Mouse (Mus musculus) forebrain, embryonic 14.5 days (tissue): ENCODE measurements around the gene Acsbg2. TPM values are rescaled to one million over a fixed set of nuclear protein-coding genes. Genes with fewer than 3 reads are reported as not detected.

Experiments
- ATAC-seq: fragments of 200-750 bp; cut with Nextera tagmentation; 2 replicates; pipeline ENCODE4 v1.8.0; 2017; ENCODE audit warnings: mild to moderate bottlenecking, moderate library complexity
- DNase-seq: peaks from one replicate; pipeline ENCODE4 v3.0.0-alpha.2; 2015; ENCODE audit warnings: low spot score
- H3K27ac ChIP-seq: fragments of 300-500 bp; sonication (generic); 2 replicates; pipeline ENCODE4 v1.5.1; 2014; ENCODE audit warnings: low read depth, mild to moderate bottlenecking, control low read depth, low read length, moderate library complexity
- H3K27me3 ChIP-seq: fragments of 300-500 bp; sonication (generic); replicated peaks from 2 replicates; pipeline ENCODE4 v1.6.1; 2014; ENCODE audit warnings: low read length, control low read depth, mixed read lengths; ENCODE audit not compliant: control insufficient read depth, insufficient read depth
- H3K36me3 ChIP-seq: fragments of 300-500 bp; sonication (generic); 2 replicates; pipeline ENCODE4 v1.6.1; 2014; ENCODE audit warnings: low read length, control low read depth; ENCODE audit not compliant: control insufficient read depth, insufficient read depth
- H3K4me1 ChIP-seq: fragments of 300-500 bp; sonication (generic); 2 replicates; pipeline ENCODE4 v1.6.1; 2014; ENCODE audit warnings: antibody characterized with exemption, low read length, control low read depth; ENCODE audit not compliant: control insufficient read depth, insufficient read depth
- H3K4me2 ChIP-seq: fragments of 300-500 bp; sonication (generic); 2 replicates; pipeline ENCODE4 v1.6.1; 2014; ENCODE audit warnings: mild to moderate bottlenecking, control low read depth, low read length
- H3K4me3 ChIP-seq: fragments of 300-500 bp; sonication (generic); 2 replicates; pipeline ENCODE4 v1.5.1; 2014; ENCODE audit warnings: low read depth, low read length, control low read depth
- H3K9ac ChIP-seq: fragments of 300-500 bp; sonication (generic); 2 replicates; pipeline ENCODE4 v1.6.1; 2014; ENCODE audit warnings: mild to moderate bottlenecking, low read length, control low read depth, moderate library complexity
- H3K9me3 ChIP-seq: fragments of 300-500 bp; sonication (generic); replicated peaks from 2 replicates; pipeline ENCODE4 v1.6.1; 2016; ENCODE audit warnings: low read length, control low read depth, mixed read lengths; ENCODE audit not compliant: control insufficient read depth
- WGBS: fragments of 180-500 bp; shearing (Covaris S2); extraction: QIAGEN DNeasy Blood & Tissue Kit; methylation state at CpG from one replicate; pipeline ENCODE4 v1.1.7; 2014; 5-methylcytosine and 5-hydroxymethylcytosine counted together
- polyA plus RNA-seq: library from polyadenylated mRNA; unstranded; fragments of >200 nt; fragmentation: Nextera tagmentation; extraction: Ambion mirVana; gene quantifications from 2 replicates; pipeline ENCODE4 v1.2.1, GENCODE M21; 2014

The Acsbg2 gene
- polyA plus RNA-seq, 1 experiment from 2014 or later: not detected

DNA sequence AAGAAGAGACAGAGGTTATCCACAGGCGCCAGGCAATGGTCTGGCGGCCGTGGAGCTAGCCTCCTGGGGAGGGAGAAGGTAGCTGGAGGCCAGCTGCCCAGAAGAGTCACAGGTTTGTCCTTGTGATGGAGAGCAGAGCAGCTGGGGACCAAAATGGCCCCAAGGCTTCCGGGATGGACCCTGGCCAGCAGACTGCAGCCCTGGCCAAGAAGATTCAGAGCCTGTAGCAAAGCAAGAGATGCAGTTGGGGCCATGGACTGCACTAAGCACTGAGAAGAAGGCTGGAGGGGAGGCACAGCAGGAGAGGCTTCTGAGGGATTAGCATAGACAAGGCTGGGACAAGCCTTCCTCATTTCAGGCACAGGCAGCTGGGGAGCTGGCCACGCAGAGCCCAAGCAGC is 28.5 kb upstream of the Acsbg2 start:
- peaks cover 88% of the 10 kb centered on the region for H3K36me3 ChIP-seq
- H3K9me3 ChIP-seq: no peaks in the 10 kb centered on the region
- DNase-seq (no peak), ATAC-seq (no peak)
- no peak overlapping the region for H3K27ac ChIP-seq
- WGBS: 86% methylated on average over 5 of the region's 5 CpGs
- H3K4me3 ChIP-seq: no peak overlapping the region
- H3K27me3 ChIP-seq: no peaks in the 10 kb centered on the region
- no peak overlapping the region for H3K4me2 ChIP-seq
- no peak overlapping the region for H3K9ac ChIP-seq
- no peaks in the 10 kb centered on the region for H3K4me1 ChIP-seq

- WGBS: 85% methylated on average over 7 of the region's 7 CpGs
- H3K4me3 ChIP-seq: no peak overlapping the region
- H3K27ac ChIP-seq: peak overlapping the region; percentile 78
- DNase-seq (peak; percentile 76), ATAC-seq (peak; percentile 63)
- no peaks in the 10 kb centered on the region for H3K9me3 ChIP-seq
- peak overlapping the region; percentile 21; the same call in 1 of the 2 replicates for H3K9ac ChIP-seq
- H3K4me1 ChIP-seq: peaks cover 13% of the 10 kb centered on the region
- no peak overlapping the region for H3K4me2 ChIP-seq
- H3K36me3 ChIP-seq: peaks cover 92% of the 10 kb centered on the region
- no peaks in the 10 kb centered on the region for H3K27me3 ChIP-seq
Measured at GRCm38 (mm10) chr17:56897630-56898195, 23.5 kb upstream of the Acsbg2 start.

- Histone ChIP-seq H3K36me3 (peaks cover 92% of the 10 kb centered on the region), H3K4me3 (no peak overlapping the region), H3K4me2 (0 out of 2 replicates have a peak overlapping the region, but pooled peaks have one; percentile 9), H3K27me3 (no peaks in the 10 kb centered on the region), H3K9me3 (no peaks in the 10 kb centered on the region), H3K9ac (peak overlapping the region; percentile 29; the same call in 1 of the 2 replicates), H3K4me1 (peaks cover 13% of the 10 kb centered on the region), H3K27ac (peak overlapping the region; percentile 78)
- WGBS: 60% methylated on average over 6 of the region's 6 CpGs
- ATAC-seq (peak; percentile 84), DNase-seq (peak; percentile 88)
Measured at GRCm38 (mm10) chr17:56896513-56897129, 22.4 kb upstream of the Acsbg2 start.

GRCm38 (mm10) chr17:56895368-56895918 is 21.2 kb upstream of the Acsbg2 start:
- no peak overlapping the region for H3K9ac ChIP-seq
- H3K36me3 ChIP-seq: peaks cover 86% of the 10 kb centered on the region
- ATAC-seq (no peak), DNase-seq (no peak)
- no peaks in the 10 kb centered on the region for H3K9me3 ChIP-seq
- no peaks in the 10 kb centered on the region for H3K27me3 ChIP-seq
- no peak overlapping the region for H3K4me2 ChIP-seq
- WGBS: 96% methylated on average over 9 of the region's 9 CpGs
- no peak overlapping the region for H3K4me3 ChIP-seq
- no peak overlapping the region for H3K27ac ChIP-seq
- peaks cover 13% of the 10 kb centered on the region for H3K4me1 ChIP-seq

GRCm38 (mm10) chr17:56890018-56890417 is 15.8 kb upstream of the Acsbg2 start:
- Histone ChIP-seq H3K4me1 (no peaks in the 10 kb centered on the region), H3K27ac (no peak overlapping the region), H3K27me3 (no peaks in the 10 kb centered on the region), H3K36me3 (peaks cover 50% of the 10 kb centered on the region), H3K9me3 (no peaks in the 10 kb centered on the region), H3K4me3 (no peak overlapping the region), H3K9ac (no peak overlapping the region), H3K4me2 (no peak overlapping the region)
- ATAC-seq (no peak), DNase-seq (no peak)
- WGBS: 97% methylated on average over 2 of the region's 2 CpGs

- H3K9ac ChIP-seq: no peak overlapping the region
- WGBS: 97% methylated on average over 2 of the region's 3 CpGs
Measured at GRCm38 (mm10) chr17:56888050-56888449, 13.8 kb upstream of the Acsbg2 start.

GRCm38 (mm10) chr17:56884809-56885208 is 10.6 kb upstream of the Acsbg2 start:
- H3K27me3 ChIP-seq: no peaks in the 10 kb centered on the region
- peaks cover 8% of the 10 kb centered on the region for H3K36me3 ChIP-seq
- no peak overlapping the region for H3K9ac ChIP-seq
- no peaks in the 10 kb centered on the region for H3K4me1 ChIP-seq
- H3K9me3 ChIP-seq: no peaks in the 10 kb centered on the region
- no peak overlapping the region for H3K27ac ChIP-seq
- no peak overlapping the region for H3K4me2 ChIP-seq
- WGBS: 92% methylated on average over 17 of the region's 17 CpGs
- DNase-seq (no peak), ATAC-seq (no peak)
- no peak overlapping the region for H3K4me3 ChIP-seq

More at GRCm38 (mm10) chr17:56888050-56888449, 13.8 kb upstream of the Acsbg2 start:
- Histone ChIP-seq H3K9me3 (no peaks in the 10 kb centered on the region), H3K4me3 (no peak overlapping the region), H3K27ac (no peak overlapping the region), H3K36me3 (peaks cover 35% of the 10 kb centered on the region), H3K4me1 (no peaks in the 10 kb centered on the region), H3K27me3 (no peaks in the 10 kb centered on the region), H3K4me2 (no peak overlapping the region)
- DNase-seq (no peak), ATAC-seq (no peak)

DNA sequence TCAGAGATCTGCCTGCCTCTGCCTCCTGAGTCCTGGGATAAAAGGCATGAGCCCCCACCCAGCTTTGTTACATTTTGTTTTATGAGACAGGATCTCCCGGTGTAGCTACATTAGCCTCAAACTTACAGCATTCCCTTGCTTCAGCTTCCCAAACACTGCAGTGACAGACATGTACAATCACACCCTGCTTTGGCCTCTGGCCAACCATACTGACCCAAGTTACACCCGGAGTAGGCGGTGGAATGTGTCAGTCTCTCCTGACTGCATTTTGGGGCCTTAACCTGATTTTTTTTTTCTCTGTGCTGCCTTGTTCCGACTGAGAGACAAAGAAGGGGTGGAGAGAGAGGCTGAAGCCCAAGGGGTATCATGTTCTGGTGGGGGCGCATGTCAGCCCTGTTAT is 10.1 kb upstream of the Acsbg2 start:
- DNase-seq: peak; percentile 30
- 76% methylated on average over 5 of the region's 5 CpGs for WGBS
- H3K9me3 ChIP-seq: no peaks in the 10 kb centered on the region

DNA sequence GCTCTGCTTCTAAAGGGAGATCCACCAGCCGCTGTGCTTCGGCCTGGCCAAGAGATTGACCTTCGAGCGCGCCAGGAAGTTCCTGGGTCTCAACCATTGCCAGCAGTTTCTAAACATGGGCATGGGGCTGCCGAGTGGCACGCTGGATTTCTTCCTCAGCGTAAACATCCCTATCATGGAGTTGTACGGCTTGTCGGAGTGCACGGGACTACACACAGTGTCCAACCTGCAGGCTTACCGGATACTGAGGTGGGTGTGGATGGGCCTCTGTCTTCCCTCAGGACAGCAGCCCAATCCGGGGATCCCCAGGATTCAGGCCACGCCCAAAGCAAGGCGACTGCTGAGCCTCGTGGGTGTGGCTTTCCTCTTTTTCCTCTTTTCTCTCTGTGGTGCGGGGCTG is 9.4 kb upstream of the Acsbg2 start:
- no peak overlapping the region for H3K4me3 ChIP-seq
- H3K4me2 ChIP-seq: no peak overlapping the region
- H3K36me3 ChIP-seq: no peaks in the 10 kb centered on the region
- H3K9ac ChIP-seq: no peak overlapping the region
- H3K4me1 ChIP-seq: no peaks in the 10 kb centered on the region
- WGBS: 53% methylated on average over 17 of the region's 17 CpGs
- H3K27me3 ChIP-seq: no peaks in the 10 kb centered on the region
- no peak for DNase-seq
- no peak overlapping the region for H3K27ac ChIP-seq
- H3K9me3 ChIP-seq: no peaks in the 10 kb centered on the region
- ATAC-seq: no peak

More for the DNA sequence above, 10.1 kb upstream of the Acsbg2 start:
- no peaks in the 10 kb centered on the region for H3K4me1 ChIP-seq
- H3K4me3 ChIP-seq: no peak overlapping the region
- H3K4me2 ChIP-seq: no peak overlapping the region
- no peak overlapping the region for H3K27ac ChIP-seq
- ATAC-seq: no peak
- no peak overlapping the region for H3K9ac ChIP-seq
- peaks cover 3% of the 10 kb centered on the region for H3K36me3 ChIP-seq
- no peaks in the 10 kb centered on the region for H3K27me3 ChIP-seq
